Mouse (Mus musculus): Measurements from ENCODE around the gene AC124108.1. TPM values are rescaled to one million over a fixed set of nuclear protein-coding genes. Genes with fewer than 3 reads are reported as not detected.
A peak's percentile ranks its signal among the peaks of the same experiment; 100 is the strongest.

AC124108.1 gene
- polyA plus RNA-seq, 1 experiment from 2014 or later: 0.04 TPM

MicroRNAs within 50 kb of the gene (microRNA counts, 519-probe panel; counts per million panel counts)
- not detected for microRNA mmu-miR-135b

Small RNAs within 50 kb of the gene (microRNA-seq; reads per million reads assigned to microRNA genes)
- gene Mir135b (ENCODE audit: borderline number of aligned reads): 310 reads per million, percentile 61 among the genes with 10 or more reads in this experiment

Other genes starting within 250 kb of the AC124108.1 start
- gene Slc45a3, start 228.5 kb upstream of the AC124108.1 start, polyA plus RNA-seq (2014; fragmentation: Nextera tagmentation; extraction: Ambion mirVana): 3.5 and 3.8 TPM in 2 replicates
- 17.8 and 20.9 TPM in 2 replicates for gene Elk4, start 183.8 kb upstream of the AC124108.1 start, polyA plus RNA-seq (2014; fragmentation: Nextera tagmentation; extraction: Ambion mirVana)
- gene Mfsd4a, start 123.4 kb upstream of the AC124108.1 start, polyA plus RNA-seq (2014; fragmentation: Nextera tagmentation; extraction: Ambion mirVana): 9.9 and 10.8 TPM in 2 replicates
- 4.1 and 4.4 TPM in 2 replicates for gene Cdk18, start 51.8 kb upstream of the AC124108.1 start, polyA plus RNA-seq (2014; fragmentation: Nextera tagmentation; extraction: Ambion mirVana)
- 0.27 TPM in 1 of 2 replicates, not detected in the other for gene Lemd1, start within 50 bp of the AC124108.1 start, polyA plus RNA-seq (2014; fragmentation: Nextera tagmentation; extraction: Ambion mirVana)
- gene Gm10188, start 38.3 kb downstream of the AC124108.1 start, polyA plus RNA-seq (2014; fragmentation: Nextera tagmentation; extraction: Ambion mirVana): not detected in 2 replicates
- 0.05 TPM in 1 of 2 replicates, not detected in the other for gene Klhdc8a, start 107.2 kb downstream of the AC124108.1 start, polyA plus RNA-seq (2014; fragmentation: Nextera tagmentation; extraction: Ambion mirVana)
- 1.2 and 2.0 TPM in 2 replicates for gene Nuak2, start 124.7 kb downstream of the AC124108.1 start, polyA plus RNA-seq (2014; fragmentation: Nextera tagmentation; extraction: Ambion mirVana)
- 24.6 and 28.1 TPM in 2 replicates for gene Tmcc2, start 199.8 kb downstream of the AC124108.1 start, polyA plus RNA-seq (2014; fragmentation: Nextera tagmentation; extraction: Ambion mirVana)
- gene Dstyk, start 226.1 kb downstream of the AC124108.1 start, polyA plus RNA-seq (2014; fragmentation: Nextera tagmentation; extraction: Ambion mirVana): 7.2 TPM in 2 replicates